ENCODE assay signal across 9 mouse cellular contexts in genomic region chr4:152010707-152011134, GRCm38 (mm10). TPM values are rescaled to one million over a fixed set of nuclear protein-coding genes. Genes with fewer than 3 reads are reported as not detected.
DNase-seq lines count a peak whose midpoint lies in the region; ATAC-seq and TF ChIP-seq lines count a peak whose summit lies in the region.
"Had no signal": no experiment of that assay in that cellular context is flagged by ENCODE, and none has a peak within 500 bp of the region (broad histone marks: within the 10 kb centered on the region; RNA-seq: fewer than 3 reads in every experiment).

No protein-coding gene starts in this region.

- TF ChIP-seq EP300 in ES-Bruce4 (IDR thresholded peaks at IDR 0.05; ENCODE audit: insufficient read depth, low read depth, low read length): no peak

- H3K36me3 ChIP-seq in ES-Bruce4 (ENCODE audit: control insufficient read depth, insufficient read depth, low read length, poor library complexity, severe bottlenecking): peaks cover 28% of the 10 kb centered on the region
- H3K36me3 ChIP-seq in forebrain, embryonic 10.5 days (replicated peaks): peaks cover 42% of the 10 kb centered on the region
- peaks cover 7% of the 10 kb centered on the region; the same call in 1 of the 2 replicates for H3K36me3 ChIP-seq in intestine, embryonic 16.5 days (ENCODE audit: control insufficient read depth, insufficient read depth, low read length)

- H3K4me2 ChIP-seq in intestine, embryonic 16.5 days (ENCODE audit: low read depth, low read length): peak overlapping the region; percentile 99

- TF ChIP-seq CTCF in ES-Bruce4 (IDR thresholded peaks at IDR 0.05; ENCODE audit: low read depth, low read length): no peak

- WGBS in forebrain, embryonic 10.5 days: 4% methylated on average over 13 of the region's 13 CpGs
- WGBS in intestine, embryonic 16.5 days: 17% methylated on average over 13 of the region's 13 CpGs

- peak overlapping the region; percentile 69 for H3K9ac ChIP-seq in ES-Bruce4 (ENCODE audit: low read depth, poor library complexity, severe bottlenecking)
- H3K9ac ChIP-seq in intestine, embryonic 16.5 days (ENCODE audit: low read depth, low read length): peak overlapping the region; percentile 76

- no peaks in the 10 kb centered on the region for H3K9me3 ChIP-seq in ES-Bruce4 (replicated peaks; ENCODE audit: control insufficient read depth, insufficient read depth, low read length, poor library complexity, severe bottlenecking)
- H3K9me3 ChIP-seq in forebrain, embryonic 10.5 days: no peaks in the 10 kb centered on the region
- H3K9me3 ChIP-seq in intestine, embryonic 16.5 days (ENCODE audit: control insufficient read depth, low read length): no peaks in the 10 kb centered on the region

- no peak overlapping the region for H3K27ac ChIP-seq in ES-Bruce4 (ENCODE audit: insufficient read depth, low read length)
- peak overlapping the region; percentile 88; the same call in 1 of the 2 replicates for H3K27ac ChIP-seq in forebrain, embryonic 10.5 days
- H3K27ac ChIP-seq in intestine, embryonic 16.5 days (ENCODE audit: low read length): peak overlapping the region; percentile 88; the same call in 1 of the 2 replicates

- peak overlapping the region; percentile 93 for H3K4me3 ChIP-seq in ES-Bruce4 (ENCODE audit: low read depth, low read length)
- H3K4me3 ChIP-seq in forebrain, embryonic 10.5 days: peak overlapping the region; percentile 89
- H3K4me3 ChIP-seq in intestine, embryonic 16.5 days (ENCODE audit: low read length): peak overlapping the region; percentile 90

- H3K4me1 ChIP-seq in ES-Bruce4 (ENCODE audit: control insufficient read depth, insufficient read depth, low read length): no peaks in the 10 kb centered on the region
- H3K4me1 ChIP-seq in forebrain, embryonic 10.5 days: peaks cover 61% of the 10 kb centered on the region
- H3K4me1 ChIP-seq in intestine, embryonic 16.5 days (ENCODE audit: control insufficient read depth, insufficient read depth, low read length): peaks cover 46% of the 10 kb centered on the region

- no peak for TF ChIP-seq POLR2A in ES-Bruce4 (IDR thresholded peaks at IDR 0.05; ENCODE audit: insufficient read depth, low read length)

- peak; percentile 95 for DNase-seq in heart, adult 11 months
- no peak for DNase-seq in heart, adult 8-10 months (ENCODE audit: low spot score)
- DNase-seq in forebrain, embryonic 10.5 days (ENCODE audit: extremely low spot score, low spot score): no peak
- no peak for DNase-seq in left cerebral cortex, postnatal 14 days (ENCODE audit: low spot score in 2 of 2)

- intact Hi-C loops in left cerebral cortex, postnatal 14 days (cut with DNase I): no loop called here

- H3K27me3 ChIP-seq in ES-Bruce4 (ENCODE audit: control insufficient read depth, insufficient read depth, low read length, poor library complexity, severe bottlenecking): no peaks in the 10 kb centered on the region
- H3K27me3 ChIP-seq in forebrain, embryonic 10.5 days (ENCODE audit: poor library complexity, severe bottlenecking): peaks cover 33% of the 10 kb centered on the region
- H3K27me3 ChIP-seq in intestine, embryonic 16.5 days (replicated peaks; ENCODE audit: control insufficient read depth, insufficient read depth, low read length): no peaks in the 10 kb centered on the region
- H3K27me3 ChIP-seq: Patski had no signal

- no peak for ATAC-seq in intestine, embryonic 16.5 days
- ATAC-seq in megakaryocyte-erythroid progenitor cell, adult 5-6 weeks (replicated peaks; ENCODE audit: low FRiP score, low TSS enrichment, poor library complexity, severe bottlenecking): peak; percentile 30
- ATAC-seq in erythroid progenitor cell, adult 5-6 weeks (replicated peaks; ENCODE audit: low FRiP score, poor library complexity, severe bottlenecking): no peak

RNA-seq across cellular contexts. Expression of gene Klhl21, which starts 2.1 kb away (rescaled TPM):
- 100 to 1,000 TPM in 1 of 4 experiments, 10 to 100 TPM in 3; 87.7 to 109 (median 93.7) TPM for total RNA-seq in heart, adult 8-10 months (2022)
- polyA plus RNA-seq in ES-Bruce4 (2011; ENCODE audit: insufficient read depth, insufficient read length, low read depth, missing spikeins): 24.0 and 24.4 TPM in 2 replicates
- polyA plus RNA-seq in forebrain, embryonic 10.5 days (2016; fragmentation: Nextera tagmentation; extraction: Ambion mirVana): 8.1 and 8.3 TPM in 2 replicates
- polyA plus RNA-seq in intestine, embryonic 16.5 days (2015; fragmentation: Nextera tagmentation; extraction: Ambion mirVana): 7.4 and 8.3 TPM in 2 replicates
- 7.0 and 7.6 TPM in 2 replicates for total RNA-seq in megakaryocyte-erythroid progenitor cell, adult 5-6 weeks (2014; fragmentation: Nextera tagmentation)
- total RNA-seq in megakaryocyte-erythroid progenitor cell, adult 5-6 weeks (2017): 5.1 and 8.3 TPM in 2 replicates
- total RNA-seq in erythroid progenitor cell, adult 5-6 weeks (2015; ENCODE audit: low replicate concordance): 1.3 and 2.9 TPM in 2 replicates
- total RNA-seq in erythroid progenitor cell, adult 5-6 weeks (2017; ENCODE audit: low replicate concordance): 0.91 and 1.0 TPM in 2 replicates
- 10 to 100 TPM; 12.7 to 13.4 TPM for total RNA-seq in left cerebral cortex, postnatal 14 days (2021)

RNA-seq across cellular contexts. Expression of gene Phf13, which starts 14.7 kb away (rescaled TPM):
- 1 to 10 TPM; 4.6 to 5.7 (median 5.1) TPM for total RNA-seq in heart, adult 8-10 months (2022)
- polyA plus RNA-seq in ES-Bruce4 (2011; ENCODE audit: insufficient read depth, insufficient read length, low read depth, missing spikeins): 49.7 and 52.1 TPM in 2 replicates
- polyA plus RNA-seq in forebrain, embryonic 10.5 days (2016; fragmentation: Nextera tagmentation; extraction: Ambion mirVana): 24.1 and 26.1 TPM in 2 replicates
- polyA plus RNA-seq in intestine, embryonic 16.5 days (2015; fragmentation: Nextera tagmentation; extraction: Ambion mirVana): 15.5 and 16.7 TPM in 2 replicates
- 0.15 and 0.52 TPM in 2 replicates for total RNA-seq in megakaryocyte-erythroid progenitor cell, adult 5-6 weeks (2014; fragmentation: Nextera tagmentation)
- 0.09 and 1.5 TPM in 2 replicates for total RNA-seq in megakaryocyte-erythroid progenitor cell, adult 5-6 weeks (2017)
- total RNA-seq in erythroid progenitor cell, adult 5-6 weeks (2015; ENCODE audit: low replicate concordance): 2.5 and 2.9 TPM in 2 replicates
- total RNA-seq in erythroid progenitor cell, adult 5-6 weeks (2017; ENCODE audit: low replicate concordance): 0.83 and 4.6 TPM in 2 replicates
- 10 to 100 TPM; 14.2 to 14.4 TPM for total RNA-seq in left cerebral cortex, postnatal 14 days (2021)

RNA-seq across cellular contexts. Expression of gene Zbtb48, which starts 16.8 kb away (rescaled TPM):
- 1 to 10 TPM; 3.8 to 5.7 (median 5.0) TPM for total RNA-seq in heart, adult 8-10 months (2022)
- polyA plus RNA-seq in ES-Bruce4 (2011; ENCODE audit: insufficient read depth, insufficient read length, low read depth, missing spikeins): 13.4 and 13.5 TPM in 2 replicates
- 24.1 and 24.4 TPM in 2 replicates for polyA plus RNA-seq in forebrain, embryonic 10.5 days (2016; fragmentation: Nextera tagmentation; extraction: Ambion mirVana)
- polyA plus RNA-seq in intestine, embryonic 16.5 days (2015; fragmentation: Nextera tagmentation; extraction: Ambion mirVana): 13.5 and 16.6 TPM in 2 replicates
- total RNA-seq in megakaryocyte-erythroid progenitor cell, adult 5-6 weeks (2014; fragmentation: Nextera tagmentation): 6.6 and 27.2 TPM in 2 replicates
- 7.0 and 10.6 TPM in 2 replicates for total RNA-seq in megakaryocyte-erythroid progenitor cell, adult 5-6 weeks (2017)
- total RNA-seq in erythroid progenitor cell, adult 5-6 weeks (2015; ENCODE audit: low replicate concordance): 5.4 TPM in 1 of 2 replicates, not detected in the other
- 2.7 and 4.2 TPM in 2 replicates for total RNA-seq in erythroid progenitor cell, adult 5-6 weeks (2017; ENCODE audit: low replicate concordance)
- 10 to 100 TPM; 11.5 to 13.2 TPM for total RNA-seq in left cerebral cortex, postnatal 14 days (2021)

RNA-seq across cellular contexts. Expression of gene Thap3, which starts 21.9 kb away (rescaled TPM):
- 10 to 100 TPM; 12.4 to 15.8 (median 13.6) TPM for total RNA-seq in heart, adult 8-10 months (2022)
- 20.0 and 20.7 TPM in 2 replicates for polyA plus RNA-seq in ES-Bruce4 (2011; ENCODE audit: insufficient read depth, insufficient read length, low read depth, missing spikeins)
- polyA plus RNA-seq in forebrain, embryonic 10.5 days (2016; fragmentation: Nextera tagmentation; extraction: Ambion mirVana): 34.9 and 35.7 TPM in 2 replicates
- polyA plus RNA-seq in intestine, embryonic 16.5 days (2015; fragmentation: Nextera tagmentation; extraction: Ambion mirVana): 27.0 and 29.0 TPM in 2 replicates
- 2.1 and 7.3 TPM in 2 replicates for total RNA-seq in megakaryocyte-erythroid progenitor cell, adult 5-6 weeks (2014; fragmentation: Nextera tagmentation)
- total RNA-seq in megakaryocyte-erythroid progenitor cell, adult 5-6 weeks (2017): 1.4 and 9.6 TPM in 2 replicates
- 6.8 TPM in 1 of 2 replicates, not detected in the other for total RNA-seq in erythroid progenitor cell, adult 5-6 weeks (2015; ENCODE audit: low replicate concordance)
- 4.0 TPM in 1 of 2 replicates, not detected in the other for total RNA-seq in erythroid progenitor cell, adult 5-6 weeks (2017; ENCODE audit: low replicate concordance)
- total RNA-seq in left cerebral cortex, postnatal 14 days (2021): 10 to 100 TPM; 16.1 to 19.3 TPM

RNA-seq across cellular contexts. Expression of gene Tas1r1, which starts 27.6 kb away (rescaled TPM):
- not detected for total RNA-seq in heart, adult 8-10 months (2022)
- 0.38 and 0.55 TPM in 2 replicates for polyA plus RNA-seq in ES-Bruce4 (2011; ENCODE audit: insufficient read depth, insufficient read length, low read depth, missing spikeins)
- polyA plus RNA-seq in forebrain, embryonic 10.5 days (2016; fragmentation: Nextera tagmentation; extraction: Ambion mirVana): 0.48 and 0.79 TPM in 2 replicates
- 0.20 and 0.21 TPM in 2 replicates for polyA plus RNA-seq in intestine, embryonic 16.5 days (2015; fragmentation: Nextera tagmentation; extraction: Ambion mirVana)
- 0.74 TPM in 1 of 2 replicates, not detected in the other for total RNA-seq in megakaryocyte-erythroid progenitor cell, adult 5-6 weeks (2014; fragmentation: Nextera tagmentation)
- total RNA-seq in megakaryocyte-erythroid progenitor cell, adult 5-6 weeks (2017): 0.88 TPM in 1 of 2 replicates, not detected in the other
- not detected in 2 replicates for total RNA-seq in erythroid progenitor cell, adult 5-6 weeks (2015; ENCODE audit: low replicate concordance)
- not detected in 2 replicates for total RNA-seq in erythroid progenitor cell, adult 5-6 weeks (2017; ENCODE audit: low replicate concordance)
- total RNA-seq in left cerebral cortex, postnatal 14 days (2021): under 1 TPM; 0.49 to 0.55 TPM

Comparison
In these comparisons a context has a peak if more than half of its experiments do, and no peak if none do; other contexts are left out.
1. RNA of gene Klhl21, which starts 2.1 kb away (total RNA-seq): 87.7 to 109 TPM in heart, adult 8-10 months; 12.7 to 13.4 TPM in left cerebral cortex, postnatal 14 days, 5.1 to 8.3 TPM in megakaryocyte-erythroid progenitor cell, adult 5-6 weeks and 0.91 to 2.9 TPM in erythroid progenitor cell, adult 5-6 weeks; every median in the first group is over 4 times any median in the second.
2. Peak in every context shown above with its lines, with median percentiles within 50 percentile points of each other: H3K4me3 ChIP-seq.